Mouse (Mus musculus) T-helper 17 cell (primary cell): Measurements from ENCODE around the gene Klhl4.

ENCODE experiments used
- in situ Hi-C, 2 experiments: fragments of 300-600 bp; cut with MboI, MseI; formaldehyde crosslinking; loops; 1 replicate in 1 of 2; 2 replicates in 1 of 2; pipeline ENCODE4 v1.15.1; 2025; ENCODE audit warnings: high pct_unique_total_duplicates in 2 of 2

Gene Klhl4

GRCm38 (mm10) chrX:114473782-114474731 is at the start of gene Klhl4:
Gene Klhl4 (plus strand): TSS chrX:114474333.
- in situ Hi-C loops: no loop called here

- in situ Hi-C loops: no loop called here
Observed at GRCm38 (mm10) chrX:114484153-114484552, 10.0 kb downstream of the Klhl4 start.

DNA sequence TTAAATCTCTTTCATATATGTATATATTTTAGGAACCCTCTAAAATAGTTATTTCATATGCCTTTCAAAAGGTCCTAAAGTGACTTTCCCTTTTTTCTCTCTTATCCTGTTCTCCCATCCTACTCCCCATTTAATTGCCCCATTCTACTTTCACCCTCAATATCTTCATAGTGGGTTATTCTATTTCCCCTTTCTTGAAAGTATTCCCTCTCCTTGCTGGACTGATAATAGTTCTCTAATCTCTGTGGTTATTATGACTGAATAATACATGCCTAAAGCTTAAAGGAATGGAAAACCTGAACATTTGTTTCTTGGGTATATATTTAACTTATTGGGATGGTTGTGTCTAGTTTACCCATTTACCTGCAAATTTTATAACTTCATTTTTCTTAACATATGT is 12.6 kb downstream of the Klhl4 start:
- in situ Hi-C loops: no loop called here

- in situ Hi-C loops: loop anchor here in 1 of 2 experiments (10.0 kb wide), 1 partner anchor 643 kb away; no protein-coding TSS in a partner anchor
Observed at GRCm38 (mm10) chrX:114558141-114558540, 84.0 kb downstream of the Klhl4 start.

DNA sequence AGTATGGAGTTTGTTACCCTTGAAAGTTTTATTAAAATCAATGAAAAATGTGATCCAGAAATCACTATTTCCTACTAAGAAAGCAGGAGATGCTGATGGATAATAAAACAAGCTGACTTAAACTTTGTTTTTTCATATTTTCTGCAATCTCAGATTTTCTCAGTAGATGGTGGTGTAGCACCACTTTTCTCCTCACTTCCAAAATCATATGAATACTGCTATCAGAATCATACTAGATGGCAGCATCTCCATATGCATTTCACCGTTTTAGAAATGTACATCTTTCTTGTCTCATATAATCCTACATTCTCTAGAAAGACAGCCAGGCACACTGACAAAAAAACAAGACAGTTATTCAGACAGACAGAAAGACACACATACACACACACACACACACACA is 108.2 kb downstream of the Klhl4 start:
- in situ Hi-C loops: no loop called here
